Mouse (Mus musculus): ENCODE measurements around the gene Atg2b. TPM values are rescaled to one million over a fixed set of nuclear protein-coding genes. Genes with fewer than 3 reads are reported as not detected.

Gene Atg2b
- polyA plus RNA-seq, 1 experiment from 2014 or later: 17.7 TPM

DNA sequence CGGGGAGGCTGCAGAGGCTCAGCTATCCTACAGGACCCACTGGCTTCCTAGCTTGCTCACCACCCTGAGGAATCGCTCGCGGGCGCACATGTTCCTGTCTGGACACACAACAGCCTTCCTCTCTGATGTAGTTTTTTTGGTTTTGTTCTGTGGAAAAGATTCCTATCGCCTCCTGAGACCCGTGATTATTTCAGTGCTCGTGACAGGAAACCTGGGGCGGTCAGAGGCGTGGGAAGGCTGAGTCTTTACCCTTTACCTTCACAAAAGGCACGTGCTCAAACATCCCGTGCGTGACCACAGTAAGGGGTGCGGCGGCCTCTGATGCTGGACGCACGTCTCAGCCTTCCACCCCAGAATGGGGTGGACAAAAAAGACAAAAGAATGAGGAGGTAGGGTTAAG lies 104.5 kb downstream of the Atg2b start:
- WGBS: 70% methylated on average over 17 of the region's 17 CpGs
- Histone ChIP-seq H3K36me3 (ENCODE audit: insufficient read depth) (no peaks in the 10 kb centered on the region), H3K27me3 (ENCODE audit: insufficient read depth, low read length) (no peaks in the 10 kb centered on the region), H3K27ac (ENCODE audit: low read depth) (no peak overlapping the region), H3K4me2 (no peak overlapping the region), H3K9me3 (ENCODE audit: low read depth, low read length) (no peaks in the 10 kb centered on the region), H3K4me3 (ENCODE audit: low read depth, low read length) (no peak overlapping the region), H3K9ac (no peak overlapping the region), H3K4me1 (ENCODE audit: insufficient read depth) (peaks cover 9% of the 10 kb centered on the region; the same call in 1 of the 2 replicates)
- ATAC-seq (ENCODE audit: insufficient read depth): no peak
- TF ChIP-seq CTCF (IDR thresholded peaks at IDR 0.05; ENCODE audit: low read depth): no peak
- no peak for DNase-seq

DNA sequence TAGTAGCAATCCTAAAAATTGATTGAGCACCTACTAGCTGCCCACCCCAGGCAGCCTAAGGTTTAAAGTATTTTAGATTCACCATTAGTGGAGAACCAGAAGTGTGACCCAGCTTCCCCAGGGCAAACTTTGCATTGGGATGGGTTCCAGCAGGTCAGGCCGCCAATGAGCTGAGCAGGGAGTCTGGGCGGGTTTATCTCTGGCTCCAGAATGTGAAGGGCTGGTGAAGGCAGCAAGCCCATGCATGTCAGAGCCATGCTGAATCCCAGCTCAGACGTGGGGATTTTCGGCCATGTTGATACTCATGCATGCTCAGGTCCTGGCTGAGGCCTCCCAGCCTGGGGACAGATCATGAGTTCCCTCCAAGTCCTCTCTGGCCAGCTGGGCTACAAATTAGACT lies 110.7 kb downstream of the Atg2b start:
- 80% methylated on average over 4 of the region's 4 CpGs for WGBS
- Histone ChIP-seq H3K9me3 (ENCODE audit: low read depth, low read length) (no peaks in the 10 kb centered on the region), H3K9ac (no peak overlapping the region), H3K4me2 (no peak overlapping the region), H3K27ac (ENCODE audit: low read depth) (no peak overlapping the region), H3K27me3 (ENCODE audit: insufficient read depth, low read length) (no peaks in the 10 kb centered on the region), H3K36me3 (ENCODE audit: insufficient read depth) (no peaks in the 10 kb centered on the region), H3K4me1 (ENCODE audit: insufficient read depth) (no peaks in the 10 kb centered on the region), H3K4me3 (ENCODE audit: low read depth, low read length) (no peak overlapping the region)
- TF ChIP-seq CTCF (IDR thresholded peaks at IDR 0.05; ENCODE audit: low read depth): no peak
- DNase-seq (no peak), ATAC-seq (ENCODE audit: insufficient read depth) (no peak)

DNA sequence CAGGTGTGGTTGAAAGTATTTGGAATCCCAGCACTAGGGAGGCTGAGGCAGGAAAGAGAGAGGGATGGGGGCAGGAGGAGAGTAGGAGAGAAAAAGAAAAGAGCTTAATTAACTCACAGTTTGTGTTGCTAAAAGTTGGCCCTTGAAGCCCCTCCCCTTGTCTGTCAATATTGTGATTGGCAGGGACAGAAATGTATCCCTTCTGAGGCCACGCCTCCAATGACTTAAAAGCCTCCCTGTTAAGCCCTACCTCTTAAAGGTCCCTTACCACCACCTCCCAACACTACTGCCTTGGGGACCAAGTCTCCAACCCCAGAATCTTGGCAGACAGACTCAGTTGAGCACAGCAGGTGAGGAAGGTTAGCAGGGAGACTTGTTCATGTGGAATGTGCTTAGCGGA lies 112.4 kb downstream of the Atg2b start:
- Histone ChIP-seq H3K27me3 (ENCODE audit: insufficient read depth, low read length) (no peaks in the 10 kb centered on the region), H3K4me1 (ENCODE audit: insufficient read depth) (no peaks in the 10 kb centered on the region), H3K27ac (ENCODE audit: low read depth) (no peak overlapping the region), H3K9ac (no peak overlapping the region), H3K4me3 (ENCODE audit: low read depth, low read length) (no peak overlapping the region), H3K36me3 (ENCODE audit: insufficient read depth) (no peaks in the 10 kb centered on the region), H3K9me3 (ENCODE audit: low read depth, low read length) (no peaks in the 10 kb centered on the region), H3K4me2 (no peak overlapping the region)
- no peak for ATAC-seq (ENCODE audit: insufficient read depth)
- 85% methylated on average over 2 of the region's 2 CpGs for WGBS
- DNase-seq: no peak
- TF ChIP-seq CTCF (IDR thresholded peaks at IDR 0.05; ENCODE audit: low read depth): no peak

DNA sequence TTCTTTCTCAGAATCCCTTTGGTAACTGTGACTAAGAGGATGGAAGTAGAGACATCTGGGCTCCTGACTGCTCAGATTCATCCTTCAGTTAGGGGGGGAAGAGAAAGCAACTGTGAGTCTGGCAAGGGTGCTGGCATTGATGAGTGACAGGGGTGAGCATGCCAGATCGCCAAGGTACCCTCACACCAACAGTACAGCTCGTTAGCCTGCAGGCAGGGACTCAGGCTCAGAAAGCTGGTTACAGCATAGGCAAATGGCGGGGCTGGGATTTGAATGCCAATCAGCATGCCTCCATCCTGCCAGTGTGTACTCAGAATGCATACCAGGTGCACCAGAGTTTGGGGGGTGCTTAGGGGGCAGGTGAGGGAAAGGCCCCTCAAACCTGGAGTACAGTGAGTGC lies 113.1 kb downstream of the Atg2b start:
- Histone ChIP-seq H3K9me3 (ENCODE audit: low read depth, low read length) (peaks cover 2% of the 10 kb centered on the region), H3K4me1 (ENCODE audit: insufficient read depth) (no peaks in the 10 kb centered on the region), H3K4me3 (ENCODE audit: low read depth, low read length) (no peak overlapping the region), H3K36me3 (ENCODE audit: insufficient read depth) (no peaks in the 10 kb centered on the region), H3K27ac (ENCODE audit: low read depth) (no peak overlapping the region), H3K4me2 (no peak overlapping the region), H3K9ac (no peak overlapping the region), H3K27me3 (ENCODE audit: insufficient read depth, low read length) (no peaks in the 10 kb centered on the region)
- DNase-seq: no peak
- TF ChIP-seq CTCF (IDR thresholded peaks at IDR 0.05; ENCODE audit: low read depth): no peak
- 0 out of 2 replicates have a peak, but pooled peaks have one; percentile 24 for ATAC-seq (ENCODE audit: insufficient read depth)
- WGBS: 68% methylated on average over 3 of the region's 3 CpGs

Other genes with a start within 250 kb of the Atg2b start
- 2.3 and 3.0 TPM in 2 replicates for gene D430019H16Rik, start 231.4 kb downstream of the Atg2b start, polyA plus RNA-seq (2014; fragmentation: Nextera tagmentation; extraction: Ambion mirVana)
- gene Bdkrb2, start 122.0 kb downstream of the Atg2b start, polyA plus RNA-seq (2014; fragmentation: Nextera tagmentation; extraction: Ambion mirVana): 0.09 and 0.21 TPM in 2 replicates
- not detected in 2 replicates for gene Bdkrb1, start 82.1 kb downstream of the Atg2b start, polyA plus RNA-seq (2014; fragmentation: Nextera tagmentation; extraction: Ambion mirVana)
- gene Gskip, start 382 bp downstream of the Atg2b start, polyA plus RNA-seq (2014; fragmentation: Nextera tagmentation; extraction: Ambion mirVana): 28.4 and 30.6 TPM in 2 replicates
- gene Ak7, start 20.8 kb upstream of the Atg2b start, polyA plus RNA-seq (2014; fragmentation: Nextera tagmentation; extraction: Ambion mirVana): not detected in 2 replicates
- gene Papola, start 99.5 kb upstream of the Atg2b start, polyA plus RNA-seq (2014; fragmentation: Nextera tagmentation; extraction: Ambion mirVana): 181 and 185 TPM in 2 replicates